Comparison of ENCODE assay signal across 8 mouse cellular contexts in the genomic region with DNA sequence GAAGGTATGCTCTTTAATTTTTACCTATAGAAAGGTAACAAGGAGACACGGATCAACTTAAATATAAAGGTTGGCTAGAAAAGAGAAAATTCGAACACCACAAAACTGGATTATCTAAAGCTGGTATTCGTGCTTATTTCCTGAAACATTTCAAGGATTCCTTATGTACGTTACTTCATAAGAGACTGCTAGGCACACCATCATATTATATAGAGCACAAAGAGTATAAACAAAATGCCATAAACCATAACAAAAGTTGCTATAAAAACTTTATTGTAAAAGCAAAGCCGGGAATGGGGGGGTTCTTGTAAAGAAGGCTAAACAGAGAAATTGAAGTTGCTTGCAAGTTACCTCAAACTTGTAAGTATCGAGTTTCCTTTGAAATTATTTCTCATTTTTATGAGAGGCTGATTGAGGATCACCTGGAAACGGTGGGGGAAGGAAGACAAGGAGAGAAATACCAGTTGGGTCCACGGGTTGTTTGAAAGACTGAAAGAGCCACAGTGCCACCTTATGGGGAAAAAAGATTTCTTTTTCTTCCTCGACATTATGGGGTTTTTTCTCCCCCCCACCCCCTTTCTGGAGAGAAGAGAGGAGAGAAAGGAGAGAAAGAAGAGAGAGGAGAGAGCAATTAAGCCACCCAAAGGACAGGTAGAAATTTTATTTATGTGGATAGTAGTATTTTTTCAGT. TPM values are rescaled to one million over a fixed set of nuclear protein-coding genes. Genes with fewer than 3 reads are reported as not detected.
DNase-seq lines count a peak whose midpoint lies in the region; ATAC-seq and TF ChIP-seq lines count a peak whose summit lies in the region.

No protein-coding gene starts in this region.

- 36% methylated on average over 9 of the region's 9 CpGs for WGBS in heart, embryonic 10.5 days
- 20% methylated on average over 9 of the region's 9 CpGs for WGBS in forebrain, postnatal 0 days

- no peak overlapping the region for H3K4me2 ChIP-seq in forebrain, postnatal 0 days (ENCODE audit: low read depth)

- H3K36me3 ChIP-seq in heart, embryonic 10.5 days = no peaks in the 10 kb centered on the region
- H3K36me3 ChIP-seq in forebrain, postnatal 0 days (ENCODE audit: insufficient read depth) = no peaks in the 10 kb centered on the region

- no peaks in the 10 kb centered on the region for H3K9me3 ChIP-seq in heart, embryonic 10.5 days
- no peaks in the 10 kb centered on the region for H3K9me3 ChIP-seq in forebrain, postnatal 0 days (ENCODE audit: low read length)

- peaks cover 14% of the 10 kb centered on the region for H3K4me1 ChIP-seq in heart, embryonic 10.5 days
- 0 out of 2 replicates have a peak, but pooled peaks cover 6% of the 10 kb centered on the region for H3K4me1 ChIP-seq in forebrain, postnatal 0 days (ENCODE audit: insufficient read depth)

- no peak overlapping the region for H3K4me3 ChIP-seq in heart, embryonic 10.5 days
- no peak overlapping the region for H3K4me3 ChIP-seq in forebrain, postnatal 0 days (ENCODE audit: low read depth, low read length)

- H3K27me3 ChIP-seq in heart, embryonic 10.5 days (ENCODE audit: insufficient read depth, poor library complexity, severe bottlenecking) = no peaks in the 10 kb centered on the region
- H3K27me3 ChIP-seq in forebrain, postnatal 0 days (ENCODE audit: insufficient read depth, low read length) = no peaks in the 10 kb centered on the region

- peak; percentile 74 for ATAC-seq in forebrain, postnatal 0 days

- DNase-seq in heart, adult 8-10 months (ENCODE audit: low spot score) = peak; percentile 11
- no peak for DNase-seq in heart, embryonic 10.5 days (ENCODE audit: low spot score)
- DNase-seq in right cerebral cortex, postnatal 10 days (ENCODE audit: low spot score in 2 of 2) = peak; percentile 46 to 55
- DNase-seq in right cerebral cortex, postnatal 14 days = no peak
- DNase-seq in forebrain, postnatal 0 days = peak; percentile 91
- DNase-seq in lung, postnatal 36 days = peak; percentile 28
- no peak for DNase-seq in yolk sac, embryonic 10.5 days (ENCODE audit: low spot score)
- no peak for DNase-seq in c-Kit-positive CD71-positive TER-119-positive erythroid progenitor cells, embryonic 14.5 days (ENCODE audit: low spot score)

- no peak overlapping the region for H3K27ac ChIP-seq in heart, embryonic 10.5 days
- H3K27ac ChIP-seq in forebrain, postnatal 0 days (ENCODE audit: low read depth, low read length) = no peak overlapping the region

- no peak overlapping the region for H3K9ac ChIP-seq in forebrain, postnatal 0 days

- TF ChIP-seq CTCF in forebrain, postnatal 0 days (IDR thresholded peaks at IDR 0.05; ENCODE audit: low read depth) = peak; percentile 77

RNA-seq across cellular contexts. Expression of a gene that starts 25.3 kb away (rescaled TPM):
- 10 to 100 TPM; 45.6 to 56.4 (median 54.6) TPM for total RNA-seq in heart, adult 8-10 months (2022)
- 44.0 and 44.5 TPM in 2 replicates for polyA plus RNA-seq in heart, embryonic 10.5 days (2016; fragmentation: Nextera tagmentation; extraction: Ambion mirVana)
- 45.3 and 53.6 TPM in 2 replicates for total RNA-seq in forebrain, postnatal 0 days (2014; rRNA removed)
- polyA plus RNA-seq in forebrain, postnatal 0 days (2015; fragmentation: Nextera tagmentation; extraction: Ambion mirVana) = 15.9 and 17.6 TPM in 2 replicates

Comparison
In these comparisons a context has a peak if more than half of its experiments do, and no peak if none do; other contexts are left out.
1. DNase-seq: peak in heart, adult 8-10 months (single experiment), right cerebral cortex, postnatal 10 days (2 of 2), forebrain, postnatal 0 days (single experiment) and lung, postnatal 36 days (single experiment); none in heart, embryonic 10.5 days (single experiment), right cerebral cortex, postnatal 14 days (single experiment), yolk sac, embryonic 10.5 days (single experiment) and c-Kit-positive CD71-positive TER-119-positive erythroid progenitor cells, embryonic 14.5 days (single experiment).